Mouse (Mus musculus): ENCODE results near the gene Myoz2. TPM values are rescaled to one million over a fixed set of nuclear protein-coding genes. Genes with fewer than 3 reads are reported as not detected.

Myoz2 gene
- polyA plus RNA-seq, 1 experiment, result 0.25 TPM

GRCm38 (mm10) chr3:122974833-122975232 lies 60.0 kb downstream of the Myoz2 start:
- peak; percentile 67 for DNase-seq (ENCODE audit: low read depth)
- TF ChIP-seq POLR2A (IDR thresholded peaks at IDR 0.05; ENCODE audit: borderline replicate concordance, extremely low read depth, insufficient read depth, insufficient read length, poor library complexity, severe bottlenecking) (no peak), CTCF (IDR thresholded peaks at IDR 0.05; ENCODE audit: borderline replicate concordance, extremely low read depth, insufficient read depth, insufficient read length) (no peak)

GRCm38 (mm10) chr3:122972126-122972822 lies 62.5 kb downstream of the Myoz2 start:
- no peak for DNase-seq (ENCODE audit: low read depth)

DNA sequence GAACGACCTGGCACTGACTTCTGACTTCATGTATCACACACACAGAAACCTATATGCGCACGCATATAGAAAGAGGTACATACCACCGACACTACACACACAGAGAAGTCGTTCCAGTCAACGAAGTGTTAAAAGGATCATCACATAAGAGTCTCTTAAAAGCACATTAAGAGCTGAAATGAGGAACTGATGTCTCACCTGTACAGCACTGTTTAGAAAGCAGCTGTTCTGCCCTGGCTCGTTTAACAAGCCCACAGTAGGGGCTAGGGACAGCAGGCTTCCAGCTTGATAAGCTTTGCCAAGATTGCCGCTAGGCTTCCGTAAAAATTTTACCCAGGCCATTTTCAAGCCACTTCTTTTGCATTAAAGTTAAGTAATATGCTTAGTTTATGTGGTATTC lies 66.4 kb downstream of the Myoz2 start:
- DNase-seq (ENCODE audit: low read depth), result no peak
- TF ChIP-seq POLR2A (IDR thresholded peaks at IDR 0.05; ENCODE audit: borderline replicate concordance, extremely low read depth, insufficient read depth, insufficient read length, poor library complexity, severe bottlenecking), result no peak
- no peak for TF ChIP-seq CTCF (IDR thresholded peaks at IDR 0.05; ENCODE audit: borderline replicate concordance, extremely low read depth, insufficient read depth, insufficient read length)

More at GRCm38 (mm10) chr3:122972126-122972822, 62.5 kb downstream of the Myoz2 start:
- no peak for TF ChIP-seq POLR2A (IDR thresholded peaks at IDR 0.05; ENCODE audit: borderline replicate concordance, extremely low read depth, insufficient read depth, insufficient read length, poor library complexity, severe bottlenecking)
- TF ChIP-seq CTCF (IDR thresholded peaks at IDR 0.05; ENCODE audit: borderline replicate concordance, extremely low read depth, insufficient read depth, insufficient read length), result no peak

DNA sequence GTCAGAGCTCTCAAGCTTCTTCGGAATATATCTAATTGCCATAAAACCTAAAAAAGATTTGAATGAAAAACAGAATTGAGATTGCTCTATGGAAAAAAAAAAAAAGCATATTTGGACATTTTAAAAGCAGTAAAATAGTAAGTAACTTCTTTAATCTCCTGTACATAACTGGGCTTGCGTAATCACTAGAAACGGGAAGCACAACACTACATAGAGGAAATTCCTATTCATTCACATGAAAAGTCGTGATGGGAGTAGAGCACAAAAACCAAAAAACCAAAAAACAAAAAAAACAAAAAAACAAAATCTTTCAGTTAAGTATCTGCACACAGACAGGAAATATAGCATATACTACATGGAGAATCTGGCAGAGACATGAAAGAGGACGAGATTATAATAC lies 70.5 kb downstream of the Myoz2 start:
- TF ChIP-seq POLR2A (IDR thresholded peaks at IDR 0.05; ENCODE audit: borderline replicate concordance, extremely low read depth, insufficient read depth, insufficient read length, poor library complexity, severe bottlenecking) (no peak), CTCF (IDR thresholded peaks at IDR 0.05; ENCODE audit: borderline replicate concordance, extremely low read depth, insufficient read depth, insufficient read length) (no peak)
- DNase-seq (ENCODE audit: low read depth), result no peak

Other genes with a start within 250 kb of the Myoz2 start
- not detected in 2 replicates for gene Fabp2, start 139.9 kb downstream of the Myoz2 start, polyA plus RNA-seq (2012; rRNA removed)
- not detected in 2 replicates for gene Gm10959, start 115.7 kb downstream of the Myoz2 start, polyA plus RNA-seq (2012; rRNA removed)
- gene 1810037I17Rik, start 110.8 kb downstream of the Myoz2 start, polyA plus RNA-seq (2012; rRNA removed), result 34.3 and 45.9 TPM in 2 replicates
- 3.2 and 4.9 TPM in 2 replicates for gene Usp53, start 50.5 kb downstream of the Myoz2 start, polyA plus RNA-seq (2012; rRNA removed)
- 0.63 and 1.3 TPM in 2 replicates for gene Synpo2, start 201.1 kb upstream of the Myoz2 start, polyA plus RNA-seq (2012; rRNA removed)
- 15.6 and 15.9 TPM in 2 replicates for gene Sec24d, start 232.4 kb upstream of the Myoz2 start, polyA plus RNA-seq (2012; rRNA removed)

All from brain, embryonic 14.5 days (tissue).